Mouse (Mus musculus) liver, adult 2 months (tissue): ENCODE measurements around the gene Rtca. TPM values are rescaled to one million over a fixed set of nuclear protein-coding genes. Genes with fewer than 3 reads are reported as not detected.

Experiments
- DNase-seq: peaks from one replicate; pipeline ENCODE4 v3.0.0-alpha.2; 2011; ENCODE audit warnings: low read depth, low spot score; ENCODE audit errors: extremely low read depth
- H3K27ac ChIP-seq: fragments of 200-500 bp; replicated peaks from 2 replicates; pipeline ENCODE4 v1.5.1; 2012; ENCODE audit warnings: low read depth, mild to moderate bottlenecking, control low read depth, inconsistent platforms, low read length; ENCODE audit not compliant: insufficient read depth
- H3K27me3 ChIP-seq: fragments of 200-500 bp; 2 replicates; pipeline ENCODE4 v1.6.1; 2012; ENCODE audit warnings: mild to moderate bottlenecking, moderate library complexity, low read length, inconsistent platforms; ENCODE audit not compliant: control insufficient read depth, insufficient read depth
- H3K36me3 ChIP-seq: fragments of 200-500 bp; 2 replicates; pipeline ENCODE4 v1.6.1; 2012; ENCODE audit warnings: low read length, inconsistent platforms; ENCODE audit not compliant: control insufficient read depth, insufficient read depth
- H3K4me1 ChIP-seq: fragments of 200-500 bp; 2 replicates; pipeline ENCODE4 v1.6.1; 2011; ENCODE audit warnings: low read length; ENCODE audit not compliant: control insufficient read depth, insufficient read depth
- H3K4me3 ChIP-seq: fragments of 200-500 bp; 2 replicates; pipeline ENCODE4 v1.5.1; 2011; ENCODE audit warnings: low read depth, mild to moderate bottlenecking, control low read depth, low read length, moderate library complexity; ENCODE audit not compliant: insufficient read depth
- H3K79me2 ChIP-seq: fragments of 200-500 bp; 2 replicates; pipeline ENCODE4 v1.6.1; 2012; ENCODE audit warnings: inconsistent platforms, mild to moderate bottlenecking, low read length, moderate library complexity; ENCODE audit not compliant: control insufficient read depth, insufficient read depth
- H3K9ac ChIP-seq: fragments of 200-500 bp; 2 replicates; pipeline ENCODE4 v1.6.1; 2012; ENCODE audit warnings: low read depth, mild to moderate bottlenecking, control low read depth, inconsistent platforms, low read length
- CTCF ChIP-seq: fragments of 200-500 bp; IDR thresholded peaks from 2 replicates; pipeline ENCODE4 v1.5.1; 2011; ENCODE audit warnings: low read depth, low read length, control low read depth
- POLR2A ChIP-seq: fragments of 200-500 bp; IDR thresholded peaks from 2 replicates; pipeline ENCODE4 v1.6.1; 2011; ENCODE audit warnings: low read length, control low read depth; ENCODE audit not compliant: insufficient read depth; ENCODE audit errors: extremely low read depth
- WGBS: fragments of 180-500 bp; shearing (Covaris S2); methylation state at CpG from one replicate; pipeline ENCODE4 v1.1.7; 2018; 5-methylcytosine and 5-hydroxymethylcytosine counted together
- polyA plus RNA-seq: library from polyadenylated mRNA; depleted of rRNA; stranded (reverse); fragments of >200 nt; gene quantifications from 2 replicates; pipeline ENCODE4 v1.2.3, GENCODE M21; 2012
- total RNA-seq: library from RNA; depleted of rRNA; stranded (reverse); fragments of >200 nt; gene quantifications from 2 replicates; pipeline ENCODE4 v1.2.3, GENCODE M21; 2014

Rtca gene
- total and polyA plus RNA-seq, 2 experiments, result 9.7 to 10.8 TPM

DNA sequence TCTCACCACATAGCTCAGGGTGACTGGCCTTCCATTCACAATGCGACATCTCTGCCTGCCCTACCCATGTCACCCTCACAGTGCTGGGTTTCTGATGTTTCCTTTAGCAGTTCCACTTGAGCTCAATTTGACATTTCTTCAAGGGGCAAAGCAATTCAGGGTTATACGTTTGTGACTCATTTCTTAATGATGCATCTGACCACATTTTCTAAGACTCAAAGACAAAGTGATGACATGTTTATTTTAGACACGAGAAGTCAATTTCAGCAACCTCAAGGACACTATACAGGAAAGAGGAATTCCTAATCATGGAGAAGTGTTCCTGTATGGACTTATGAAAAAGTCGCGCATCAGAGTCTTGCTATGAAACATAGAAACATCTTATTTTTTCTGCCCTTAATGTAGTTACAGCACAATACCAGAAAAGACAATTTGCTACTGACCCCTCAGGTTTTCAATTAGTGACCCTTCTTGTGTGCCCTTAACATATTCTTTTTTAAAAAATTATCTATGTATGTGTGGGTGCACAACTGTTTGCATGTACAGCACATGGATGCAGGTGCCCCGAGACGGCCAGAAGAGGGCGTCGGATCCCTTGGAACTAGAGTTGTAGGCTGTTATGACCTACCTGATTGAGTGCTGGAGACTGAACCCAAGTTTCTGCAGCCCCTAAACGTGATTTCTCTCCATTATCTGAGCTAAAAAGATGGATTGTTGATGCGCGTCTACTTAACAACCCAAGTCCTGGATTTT lies 4.3 kb upstream of the Rtca start:
- 33% methylated on average over 12 of the region's 12 CpGs for WGBS
- no peaks in the 10 kb centered on the region for H3K36me3 ChIP-seq
- TF ChIP-seq POLR2A, result no peak
- peak; percentile 58 for TF ChIP-seq CTCF
- H3K79me2 ChIP-seq, result peaks cover 17% of the 10 kb centered on the region
- H3K27me3 ChIP-seq, result no peaks in the 10 kb centered on the region
- no peak for DNase-seq
- no peak overlapping the region; the same call in 1 of the 2 replicates for H3K4me3 ChIP-seq
- peak overlapping the region; percentile 63 for H3K27ac ChIP-seq
- peaks cover 9% of the 10 kb centered on the region for H3K4me1 ChIP-seq
- H3K9ac ChIP-seq, result no peak overlapping the region

DNA sequence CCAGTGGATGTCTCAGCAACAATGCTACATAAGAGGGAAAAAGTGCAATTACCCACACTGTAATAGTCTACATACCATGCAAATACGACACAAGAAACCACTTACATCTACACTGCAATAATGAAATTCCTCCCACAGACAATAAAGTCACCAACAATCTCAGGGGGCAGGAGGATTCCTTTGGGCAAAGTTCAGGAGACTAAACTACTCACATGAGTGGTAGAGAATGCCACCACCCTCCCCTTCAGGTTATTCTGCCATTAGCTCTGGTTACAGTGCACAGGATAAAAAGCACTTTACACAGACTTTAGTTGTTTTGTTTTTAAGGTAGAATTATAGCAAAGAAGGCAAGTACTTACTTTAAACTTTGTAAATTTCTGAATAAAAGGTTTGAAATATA lies 12.3 kb downstream of the Rtca start:
- H3K27ac ChIP-seq, result no peak overlapping the region
- DNase-seq, result no peak
- no peaks in the 10 kb centered on the region for H3K79me2 ChIP-seq
- H3K9ac ChIP-seq, result no peak overlapping the region
- TF ChIP-seq POLR2A, result no peak
- H3K4me3 ChIP-seq, result no peak overlapping the region
- H3K36me3 ChIP-seq, result peaks cover 70% of the 10 kb centered on the region
- 98% methylated on average over 1 of the region's 1 CpGs for WGBS
- no peaks in the 10 kb centered on the region for H3K4me1 ChIP-seq
- H3K27me3 ChIP-seq, result no peaks in the 10 kb centered on the region

GRCm38 (mm10) chr3:116493658-116494057 lies 14.3 kb downstream of the Rtca start:
- TF ChIP-seq CTCF (no peak), POLR2A (no peak)
- Histone ChIP-seq H3K9ac (no peak overlapping the region), H3K27me3 (no peaks in the 10 kb centered on the region), H3K27ac (no peak overlapping the region), H3K4me1 (no peaks in the 10 kb centered on the region), H3K36me3 (peaks cover 64% of the 10 kb centered on the region), H3K4me3 (no peak overlapping the region), H3K79me2 (no peaks in the 10 kb centered on the region)
- no peak for DNase-seq
- 84% methylated on average over 5 of the region's 5 CpGs for WGBS

GRCm38 (mm10) chr3:116491923-116492454 lies 16.0 kb downstream of the Rtca start:
- Histone ChIP-seq H3K79me2 (no peaks in the 10 kb centered on the region), H3K27me3 (no peaks in the 10 kb centered on the region), H3K4me3 (no peak overlapping the region), H3K36me3 (peaks cover 62% of the 10 kb centered on the region), H3K9ac (no peak overlapping the region), H3K4me1 (no peaks in the 10 kb centered on the region), H3K27ac (no peak overlapping the region)
- TF ChIP-seq CTCF, result no peak
- TF ChIP-seq POLR2A, result no peak
- no peak for DNase-seq
- 98% methylated on average over 1 of the region's 1 CpGs for WGBS

DNA sequence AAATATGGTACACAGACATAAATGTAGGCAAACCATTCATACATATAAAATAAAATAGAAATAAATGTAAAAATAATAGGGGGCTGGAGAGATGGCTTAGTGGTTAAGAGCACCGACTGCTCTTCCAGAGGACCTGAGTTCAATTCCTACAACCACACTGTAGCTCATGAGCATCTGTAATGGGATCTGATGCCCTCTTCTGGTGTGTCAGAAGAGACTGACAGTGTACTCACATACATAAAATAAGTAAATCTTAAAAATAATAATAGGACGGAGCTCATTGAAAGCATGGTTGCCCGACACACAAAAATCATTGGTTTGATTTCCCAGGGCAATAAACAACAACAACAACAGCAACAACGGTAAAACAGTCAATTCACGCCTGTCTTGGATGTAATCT lies 17.1 kb downstream of the Rtca start:
- DNase-seq, result no peak
- TF ChIP-seq POLR2A, result no peak
- TF ChIP-seq CTCF, result no peak
- Histone ChIP-seq H3K4me3 (no peak overlapping the region), H3K36me3 (peaks cover 57% of the 10 kb centered on the region), H3K4me1 (no peaks in the 10 kb centered on the region), H3K27me3 (no peaks in the 10 kb centered on the region), H3K27ac (no peak overlapping the region), H3K79me2 (no peaks in the 10 kb centered on the region), H3K9ac (no peak overlapping the region)
- 94% methylated on average over 5 of the region's 5 CpGs for WGBS

GRCm38 (mm10) chr3:116483271-116483670 lies 24.7 kb downstream of the Rtca start:
- 74% methylated on average over 4 of the region's 4 CpGs for WGBS
- Histone ChIP-seq H3K79me2 (no peaks in the 10 kb centered on the region), H3K36me3 (peaks cover 9% of the 10 kb centered on the region)

More at GRCm38 (mm10) chr3:116483271-116483670, 24.7 kb downstream of the Rtca start:
- H3K27me3 ChIP-seq, result no peaks in the 10 kb centered on the region
- H3K4me3 ChIP-seq, result no peak overlapping the region
- peak; percentile 6 for DNase-seq
- no peak for TF ChIP-seq POLR2A
- TF ChIP-seq CTCF, result no peak
- no peak overlapping the region for H3K27ac ChIP-seq
- H3K4me1 ChIP-seq, result no peaks in the 10 kb centered on the region
- no peak overlapping the region for H3K9ac ChIP-seq
